In genomic region chr13:54475702-54476101, GRCm38 (mm10) we compare ENCODE assay signal across 15 mouse cellular contexts. TPM values are rescaled to one million over a fixed set of nuclear protein-coding genes. Genes with fewer than 3 reads are reported as not detected.
DNase-seq lines count a peak whose midpoint lies in the region; ATAC-seq and TF ChIP-seq lines count a peak whose summit lies in the region.
"Had no signal": no experiment of that assay in that cellular context is flagged by ENCODE, and none has a peak within 500 bp of the region (broad histone marks: within the 10 kb centered on the region; RNA-seq: fewer than 3 reads in every experiment).

No protein-coding gene starts in this region.

- 86% methylated on average over 5 of the region's 5 CpGs for WGBS in midbrain, embryonic 13.5 days
- 65% methylated on average over 5 of the region's 5 CpGs for WGBS in kidney, embryonic 15.5 days

- H3K27me3 ChIP-seq in G1E (ENCODE audit: insufficient read depth, low read length) = peaks cover 40% of the 10 kb centered on the region
- H3K27me3 ChIP-seq in midbrain, embryonic 13.5 days = 0 out of 2 replicates have a peak, but pooled peaks cover 3% of the 10 kb centered on the region
- no peaks in the 10 kb centered on the region for H3K27me3 ChIP-seq in kidney, embryonic 15.5 days
- H3K27me3 ChIP-seq: forebrain, embryonic 15.5 days; limb, embryonic 15.5 days; lung, embryonic 15.5 days had no signal

- no peaks in the 10 kb centered on the region for H3K36me3 ChIP-seq in G1E (replicated peaks)
- no peaks in the 10 kb centered on the region for H3K36me3 ChIP-seq in midbrain, embryonic 13.5 days
- H3K36me3 ChIP-seq in kidney, embryonic 15.5 days = no peaks in the 10 kb centered on the region
- H3K36me3 ChIP-seq: forebrain, embryonic 15.5 days; hindbrain, embryonic 10.5 days; limb, embryonic 15.5 days; lung, embryonic 15.5 days; midbrain, embryonic 12.5 days had no signal

- peak; percentile 55 for DNase-seq in A20 (ENCODE audit: low read depth, low spot score)
- peak; percentile 8 for DNase-seq in G1E (ENCODE audit: low spot score)
- peak; percentile 12 for DNase-seq in lung, postnatal 10 days
- peak; percentile 12 for DNase-seq in spleen, adult 12 weeks (ENCODE audit: low spot score)
- DNase-seq in cerebellum, adult 11 months = no peak
- DNase-seq: cerebellum, adult 9-11 months; heart, adult 11 months had no signal

- peak; percentile 34; the same call in 1 of the 2 replicates for ATAC-seq in G1E (ENCODE audit: extremely low read depth, insufficient number of reproducible peaks, low FRiP score, poor library complexity, severe bottlenecking)
- ATAC-seq in midbrain, embryonic 13.5 days = no peak
- ATAC-seq in kidney, embryonic 15.5 days (replicated peaks; ENCODE audit: low FRiP score) = no peak
- ATAC-seq: forebrain, embryonic 15.5 days had no signal

- H3K4me3 ChIP-seq in G1E (ENCODE audit: low read depth, low read length) = no peak overlapping the region
- no peak overlapping the region for H3K4me3 ChIP-seq in midbrain, embryonic 13.5 days (replicated peaks)
- H3K4me3 ChIP-seq in kidney, embryonic 15.5 days (replicated peaks) = no peak overlapping the region
- H3K4me3 ChIP-seq: forebrain, embryonic 15.5 days; hindbrain, embryonic 10.5 days; layer of hippocampus, adult 2 months; limb, embryonic 15.5 days; lung, embryonic 15.5 days; midbrain, embryonic 12.5 days had no signal

- no peak overlapping the region for H3K27ac ChIP-seq in midbrain, embryonic 13.5 days
- H3K27ac ChIP-seq in kidney, embryonic 15.5 days = no peak overlapping the region
- H3K27ac ChIP-seq: forebrain, embryonic 15.5 days; hindbrain, embryonic 10.5 days; layer of hippocampus, adult 2 months; limb, embryonic 15.5 days; lung, embryonic 15.5 days; midbrain, embryonic 12.5 days had no signal

- H3K4me1 ChIP-seq in G1E (ENCODE audit: insufficient read depth, low read depth, low read length) = peaks cover 6% of the 10 kb centered on the region; the same call in 1 of the 2 replicates
- H3K4me1 ChIP-seq in midbrain, embryonic 13.5 days (replicated peaks) = no peaks in the 10 kb centered on the region
- no peaks in the 10 kb centered on the region for H3K4me1 ChIP-seq in kidney, embryonic 15.5 days
- H3K4me1 ChIP-seq: forebrain, embryonic 15.5 days; hindbrain, embryonic 10.5 days; lung, embryonic 15.5 days; midbrain, embryonic 12.5 days had no signal

- TF ChIP-seq CTCF in G1E (IDR thresholded peaks at IDR 0.05; ENCODE audit: low read depth, low read length) = no peak

- H3K4me2 ChIP-seq in midbrain, embryonic 13.5 days (replicated peaks) = no peak overlapping the region
- H3K4me2 ChIP-seq in kidney, embryonic 15.5 days = no peak overlapping the region
- H3K4me2 ChIP-seq: forebrain, embryonic 15.5 days; limb, embryonic 15.5 days; lung, embryonic 15.5 days; midbrain, embryonic 12.5 days had no signal

- H3K9ac ChIP-seq in midbrain, embryonic 13.5 days (replicated peaks) = no peak overlapping the region
- H3K9ac ChIP-seq in kidney, embryonic 15.5 days = no peak overlapping the region
- H3K9ac ChIP-seq: forebrain, embryonic 15.5 days; limb, embryonic 15.5 days; lung, embryonic 15.5 days; midbrain, embryonic 12.5 days had no signal

- no peaks in the 10 kb centered on the region for H3K9me3 ChIP-seq in G1E (replicated peaks)
- H3K9me3 ChIP-seq in midbrain, embryonic 13.5 days = no peaks in the 10 kb centered on the region
- no peaks in the 10 kb centered on the region for H3K9me3 ChIP-seq in kidney, embryonic 15.5 days (replicated peaks)
- H3K9me3 ChIP-seq: forebrain, embryonic 15.5 days; limb, embryonic 15.5 days; lung, embryonic 15.5 days; midbrain, embryonic 12.5 days had no signal

RNA-seq across cellular contexts. Expression of gene Thoc3, which starts 7.1 kb away (rescaled TPM):
- total RNA-seq in G1E (2014; fragmentation: Nextera tagmentation) (65.0 and 76.5 TPM in 2 replicates), G1E (2017) (73.4 and 73.7 TPM in 2 replicates)
- polyA plus RNA-seq in G1E (2012) = 179 and 186 TPM in 2 replicates
- polyA plus RNA-seq in midbrain, embryonic 13.5 days (2015; fragmentation: Nextera tagmentation; extraction: Ambion mirVana) = 121 and 126 TPM in 2 replicates
- 118 and 129 TPM in 2 replicates for polyA plus RNA-seq in kidney, embryonic 15.5 days (2015; fragmentation: Nextera tagmentation; extraction: Ambion mirVana)

RNA-seq across cellular contexts. Expression of gene Simc1, which starts 27.9 kb away (rescaled TPM):
- total RNA-seq in G1E (2014; fragmentation: Nextera tagmentation) (27.1 and 34.7 TPM in 2 replicates), G1E (2017) (5.8 and 6.0 TPM in 2 replicates)
- 1.1 and 1.4 TPM in 2 replicates for polyA plus RNA-seq in G1E (2012)
- polyA plus RNA-seq in midbrain, embryonic 13.5 days (2015; fragmentation: Nextera tagmentation; extraction: Ambion mirVana) = 18.9 and 21.3 TPM in 2 replicates
- 13.3 and 15.6 TPM in 2 replicates for polyA plus RNA-seq in kidney, embryonic 15.5 days (2015; fragmentation: Nextera tagmentation; extraction: Ambion mirVana)
